Mouse (Mus musculus) megakaryocyte, embryonic 14.5 days (primary cell): ENCODE results near the gene Lrmda.

Source experiments
- FLI1 ChIP-seq: IDR thresholded peaks from 2 replicates; pipeline ENCODE4 v1.6.1; 2012; ENCODE audit warnings: low read length, inconsistent platforms, mixed read lengths
- GATA1 ChIP-seq: IDR thresholded peaks from 3 replicates; pipeline ENCODE4 v1.6.1; 2012; ENCODE audit warnings: mixed read lengths, low read length, inconsistent platforms, borderline replicate concordance

DNA sequence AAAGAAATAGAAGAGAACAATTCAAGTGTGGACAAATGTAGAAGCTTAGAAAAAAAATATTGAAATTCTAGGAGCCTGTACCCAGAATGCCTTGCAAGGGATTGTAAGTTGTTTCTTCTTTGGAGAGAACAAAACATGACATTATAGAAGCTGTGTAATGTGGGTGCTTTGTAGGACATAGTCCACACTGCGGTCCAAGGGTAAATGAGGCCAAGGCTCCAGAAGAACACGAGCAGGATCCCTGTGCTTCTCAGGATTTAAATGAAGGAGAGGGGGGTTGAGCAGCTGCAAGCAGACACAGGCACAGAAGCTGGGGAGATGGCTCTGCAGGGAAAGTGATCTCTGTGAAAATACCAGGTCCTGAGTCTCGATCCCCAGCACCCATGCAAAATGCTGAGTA, 643.0 kb downstream of the Lrmda start:
- TF ChIP-seq GATA1 (no peak), FLI1 (no peak)
